Comparison of ENCODE assay signal across 10 mouse cellular contexts in genomic region chr6:35297001-35297400, GRCm38 (mm10). TPM values are rescaled to one million over a fixed set of nuclear protein-coding genes. Genes with fewer than 3 reads are reported as not detected.
DNase-seq lines count a peak whose midpoint lies in the region; ATAC-seq and TF ChIP-seq lines count a peak whose summit lies in the region.
"Had no signal": no experiment of that assay in that cellular context is flagged by ENCODE, and none has a peak within 500 bp of the region (broad histone marks: within the 10 kb centered on the region; RNA-seq: fewer than 3 reads in every experiment).

No protein-coding gene starts in this region.

- no peaks in the 10 kb centered on the region; the same call in 1 of the 2 replicates for H3K9me3 ChIP-seq in hindbrain, embryonic 16.5 days (ENCODE audit: control insufficient read depth, low read length)
- H3K9me3 ChIP-seq in hindbrain, embryonic 10.5 days: no peaks in the 10 kb centered on the region

- no peaks in the 10 kb centered on the region for H3K36me3 ChIP-seq in hindbrain, embryonic 16.5 days (ENCODE audit: control insufficient read depth, insufficient read depth, low read length)
- H3K36me3 ChIP-seq in hindbrain, embryonic 10.5 days: no peaks in the 10 kb centered on the region
- no peaks in the 10 kb centered on the region for H3K36me3 ChIP-seq in thymus, adult 2 months (ENCODE audit: control insufficient read depth, insufficient read depth, low read length)
- H3K36me3 ChIP-seq: limb, embryonic 13.5 days had no signal

- no peak overlapping the region for H3K27ac ChIP-seq in hindbrain, embryonic 16.5 days (ENCODE audit: low read depth, low read length)
- H3K27ac ChIP-seq in hindbrain, embryonic 10.5 days: no peak overlapping the region
- no peak overlapping the region for H3K27ac ChIP-seq in thymus, adult 2 months (ENCODE audit: control insufficient read depth, insufficient read depth, low read length)
- H3K27ac ChIP-seq: limb, embryonic 13.5 days had no signal

- WGBS in hindbrain, embryonic 16.5 days: 30% methylated on average over 2 of the region's 2 CpGs
- WGBS in hindbrain, embryonic 10.5 days: 47% methylated on average over 2 of the region's 2 CpGs
- WGBS in thymus, adult 2 months: 100% methylated on average over 2 of the region's 2 CpGs

- 0 out of 2 replicates have a peak, but pooled peaks cover 2% of the 10 kb centered on the region for H3K4me1 ChIP-seq in hindbrain, embryonic 16.5 days (ENCODE audit: control insufficient read depth, insufficient read depth, low read depth, low read length)
- H3K4me1 ChIP-seq in hindbrain, embryonic 10.5 days (replicated peaks): no peaks in the 10 kb centered on the region; the same call in 1 of the 2 replicates
- no peaks in the 10 kb centered on the region for H3K4me1 ChIP-seq in thymus, adult 2 months (replicated peaks; ENCODE audit: control insufficient read depth, insufficient read depth, low read length)

- intact Hi-C loops in gastrocnemius, postnatal 14 days (cut with DNase I; ENCODE audit: low total_unique reads): no loop called here

- H3K4me3 ChIP-seq in hindbrain, embryonic 16.5 days (ENCODE audit: low read length): no peak overlapping the region
- no peak overlapping the region for H3K4me3 ChIP-seq in hindbrain, embryonic 10.5 days
- no peak overlapping the region for H3K4me3 ChIP-seq in thymus, adult 2 months (ENCODE audit: control insufficient read depth, insufficient read depth, low read length)
- H3K4me3 ChIP-seq: limb, embryonic 13.5 days had no signal

- TF ChIP-seq CTCF in thymus, adult 2 months (IDR thresholded peaks at IDR 0.05; ENCODE audit: borderline replicate concordance, control insufficient read depth, extremely low read depth, insufficient read depth, low read length, poor library complexity): no peak

- H3K9ac ChIP-seq in hindbrain, embryonic 16.5 days (ENCODE audit: low read depth, low read length): no peak overlapping the region
- H3K9ac ChIP-seq: limb, embryonic 13.5 days had no signal

- no peaks in the 10 kb centered on the region for H3K27me3 ChIP-seq in hindbrain, embryonic 16.5 days (replicated peaks; ENCODE audit: control insufficient read depth, insufficient read depth, low read length)
- no peaks in the 10 kb centered on the region for H3K27me3 ChIP-seq in hindbrain, embryonic 10.5 days (ENCODE audit: insufficient read depth, poor library complexity, severe bottlenecking)
- no peaks in the 10 kb centered on the region for H3K27me3 ChIP-seq in thymus, adult 2 months (ENCODE audit: control insufficient read depth, insufficient read depth, low read length)
- H3K27me3 ChIP-seq: limb, embryonic 13.5 days; Patski had no signal

- no peak overlapping the region for H3K4me2 ChIP-seq in hindbrain, embryonic 16.5 days (ENCODE audit: low read length)
- H3K4me2 ChIP-seq: limb, embryonic 13.5 days had no signal

- no peak for DNase-seq in hindbrain, embryonic 10.5 days (ENCODE audit: low spot score)
- DNase-seq in adrenal gland, adult 18-20 months (ENCODE audit: low spot score in 2 of 2): peak; percentile 30 to 43
- DNase-seq in gastrocnemius, postnatal 14 days: peak; percentile 17
- DNase-seq in layer of hippocampus, adult 11-12 months (ENCODE audit: low spot score): peak; percentile 21
- no peak for DNase-seq in thymus, adult 2 months
- DNase-seq in urinary bladder, postnatal 10 days (ENCODE audit: low spot score): no peak

- TF ChIP-seq POLR2A in thymus, adult 2 months (IDR thresholded peaks at IDR 0.05; ENCODE audit: control insufficient read depth, extremely low read depth, insufficient read depth, low read length, poor library complexity): no peak

- ATAC-seq in hindbrain, embryonic 16.5 days: peak; percentile 87
- no peak for ATAC-seq in megakaryocyte-erythroid progenitor cell, adult 5-6 weeks (replicated peaks; ENCODE audit: low FRiP score, low TSS enrichment, poor library complexity, severe bottlenecking)
- ATAC-seq: Patski had no signal

RNA-seq across cellular contexts. Expression of gene Slc13a4, which starts 10.9 kb away (rescaled TPM):
- 11.0 and 11.2 TPM in 2 replicates for polyA plus RNA-seq in hindbrain, embryonic 16.5 days (2015; fragmentation: Nextera tagmentation; extraction: Ambion mirVana)
- polyA plus RNA-seq in hindbrain, embryonic 10.5 days (2016; fragmentation: Nextera tagmentation; extraction: Ambion mirVana): 0.56 and 0.72 TPM in 2 replicates
- under 1 TPM; 0.33 to 0.51 TPM for total RNA-seq in adrenal gland, adult 18-20 months (2021)
- under 1 TPM; 0.11 to 0.35 TPM for total RNA-seq in gastrocnemius, postnatal 14 days (2021)
- 0.26 and 0.34 TPM in 2 replicates for polyA plus RNA-seq in thymus, adult 2 months (2012; rRNA removed)
- total RNA-seq in megakaryocyte-erythroid progenitor cell, adult 5-6 weeks (2014; fragmentation: Nextera tagmentation): not detected in 2 replicates
- total RNA-seq in megakaryocyte-erythroid progenitor cell, adult 5-6 weeks (2017): not detected in 2 replicates
- polyA plus RNA-seq: Patski had no signal

RNA-seq across cellular contexts. Expression of gene Fam180a, which starts 28.9 kb away (rescaled TPM):
- 2.3 and 2.4 TPM in 2 replicates for polyA plus RNA-seq in hindbrain, embryonic 16.5 days (2015; fragmentation: Nextera tagmentation; extraction: Ambion mirVana)
- polyA plus RNA-seq in hindbrain, embryonic 10.5 days (2016; fragmentation: Nextera tagmentation; extraction: Ambion mirVana): not detected in 2 replicates
- 1 to 10 TPM; 2.4 to 2.5 TPM for total RNA-seq in adrenal gland, adult 18-20 months (2021)
- total RNA-seq in gastrocnemius, postnatal 14 days (2021): 1 to 10 TPM; 1.0 to 2.1 TPM
- polyA plus RNA-seq in thymus, adult 2 months (2012; rRNA removed): 0.10 and 0.15 TPM in 2 replicates
- total RNA-seq in megakaryocyte-erythroid progenitor cell, adult 5-6 weeks (2014; fragmentation: Nextera tagmentation): not detected in 2 replicates
- total RNA-seq in megakaryocyte-erythroid progenitor cell, adult 5-6 weeks (2017): not detected in 2 replicates
- polyA plus RNA-seq: Patski had no signal

Comparison
In these comparisons a context has a peak if more than half of its experiments do, and no peak if none do; other contexts are left out.
1. DNase-seq: peak in adrenal gland, adult 18-20 months (2 of 2), gastrocnemius, postnatal 14 days (single experiment) and layer of hippocampus, adult 11-12 months (single experiment); none in hindbrain, embryonic 10.5 days (single experiment), thymus, adult 2 months (single experiment) and urinary bladder, postnatal 10 days (single experiment).